Mouse (Mus musculus): Measurements from ENCODE around the gene Tchp.

DNA sequence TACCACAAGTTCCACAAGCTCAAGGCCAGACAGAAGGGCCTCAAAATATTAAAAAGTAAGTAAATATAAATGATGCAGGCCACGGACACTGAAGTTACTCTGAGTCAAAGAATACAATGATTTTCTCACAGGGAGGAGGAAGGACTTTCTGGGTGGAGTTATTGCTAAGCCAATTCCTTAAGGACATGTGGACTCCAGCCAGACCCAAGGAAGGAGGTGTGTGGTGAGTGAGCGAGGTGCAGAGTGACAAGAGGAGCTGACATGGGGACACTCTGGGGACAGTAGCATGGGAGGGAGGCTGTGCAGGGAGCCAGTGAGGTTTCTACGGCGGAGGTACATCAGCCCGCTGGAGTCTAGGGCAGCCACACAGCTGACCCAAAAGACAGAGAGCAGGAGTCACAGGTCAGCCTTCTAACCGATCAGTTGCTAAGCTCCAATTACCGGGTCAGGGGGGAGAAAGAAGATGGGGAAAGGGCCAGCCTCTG lies 20.8 kb upstream of the Tchp start:
- TF ChIP-seq GATA1 (IDR thresholded peaks at IDR 0.05; ENCODE audit: borderline replicate concordance, low read length), result no peak
- no peak for TF ChIP-seq FLI1 (IDR thresholded peaks at IDR 0.05; ENCODE audit: low read length)

Data from megakaryocyte, embryonic 14.5 days (primary cell).